Mouse (Mus musculus): ENCODE measurements around the gene Stag1.

DNA sequence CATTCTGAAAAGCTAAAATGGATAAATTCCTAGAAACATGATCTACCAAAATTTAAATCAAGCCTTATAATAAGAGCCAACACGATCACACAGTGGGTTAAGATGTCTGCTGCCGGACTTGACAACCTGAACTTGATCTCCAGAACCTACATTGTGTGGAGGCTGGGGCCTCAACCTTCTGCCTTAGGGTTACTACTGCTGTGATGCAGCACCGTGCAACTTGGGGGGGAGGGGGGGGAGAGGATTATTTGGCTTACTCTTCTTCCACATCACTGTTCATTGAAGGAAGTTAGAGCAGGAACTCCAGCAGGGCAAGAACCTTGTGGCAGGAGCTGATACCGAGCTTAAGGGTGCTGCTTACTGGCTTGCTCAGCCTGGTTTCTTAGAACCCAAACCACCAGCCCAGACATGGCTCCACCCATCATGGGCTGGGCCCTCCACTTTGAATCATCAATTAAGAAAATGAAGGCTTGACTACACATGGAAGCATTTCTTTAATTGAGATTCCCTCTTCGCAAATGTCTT lies 365.4 kb downstream of the Stag1 start:
- no peak for TF ChIP-seq ZC3H11A (IDR thresholded peaks at IDR 0.05; ENCODE audit: borderline replicate concordance, low read depth, low read length)
- TF ChIP-seq MAFK (IDR thresholded peaks at IDR 0.05; ENCODE audit: insufficient read depth, low read depth, low read length): no peak
- TF ChIP-seq ZNF384 (IDR thresholded peaks at IDR 0.05; ENCODE audit: low read depth, low read length): no peak
- no peak for TF ChIP-seq CHD2 (IDR thresholded peaks at IDR 0.05; ENCODE audit: low read depth, low read length)
- no peak for TF ChIP-seq HCFC1 (IDR thresholded peaks at IDR 0.05; ENCODE audit: borderline replicate concordance, insufficient read depth, low read length)
